Mouse (Mus musculus): ENCODE measurements around the gene Cryba2. TPM values are rescaled to one million over a fixed set of nuclear protein-coding genes. Genes with fewer than 3 reads are reported as not detected.

The Cryba2 gene
- total and polyA plus RNA-seq, 3 experiments: 0.30 to 0.55 TPM; not detected in 1

DNA sequence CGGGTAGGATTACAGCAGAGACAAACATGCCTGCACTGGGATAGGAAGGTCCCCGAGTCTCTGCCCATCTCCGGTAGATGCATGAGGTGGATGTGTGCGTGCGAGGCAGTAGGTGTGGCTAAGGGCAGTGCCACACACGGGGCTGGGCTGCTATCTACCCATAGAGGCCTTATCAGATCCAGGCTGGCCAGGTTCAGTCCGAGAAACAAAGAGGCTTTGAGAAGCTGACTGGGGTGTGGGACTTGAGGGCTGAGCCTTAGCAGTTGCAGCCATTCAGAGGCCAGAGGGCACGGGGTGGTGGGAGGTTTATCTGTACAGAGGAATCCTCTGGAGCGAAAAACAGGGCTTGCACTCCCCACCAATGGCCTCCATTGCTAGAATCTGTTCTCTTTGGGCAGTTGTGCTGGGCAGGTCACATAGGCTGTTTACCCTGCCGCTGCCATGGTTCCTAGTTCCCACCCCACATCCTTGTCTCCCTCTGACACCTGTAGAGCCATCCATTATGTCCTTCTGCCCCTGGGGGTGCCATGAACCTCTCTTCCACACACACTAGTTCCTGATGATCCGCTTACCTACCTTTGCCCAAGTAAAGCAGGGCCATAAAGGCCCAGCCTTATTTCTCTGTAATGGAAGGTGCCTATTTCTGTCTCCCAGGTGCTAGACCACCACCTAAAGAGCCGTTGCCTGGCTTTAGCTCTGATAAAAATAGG is 48.9 kb upstream of the Cryba2 start:
- peaks cover 92% of the 10 kb centered on the region for H3K27me3 ChIP-seq (replicated peaks)
- in situ Hi-C loops (cut with MboI; ENCODE audit: low pct_ligation_motif_present, low pct_unique_long_range_greater_than_20kb, low sequenced_read_pairs): loop anchor here (25.0 kb wide), 2 partner anchors 320 to 520 kb away; partner anchors contain the start of genes Asic4 and Ptprn
- H3K27ac ChIP-seq (ENCODE audit: insufficient read depth, low read depth): no peak overlapping the region
- H3K4me2 ChIP-seq (ENCODE audit: insufficient read depth, low read depth, poor library complexity, severe bottlenecking): no peak overlapping the region
- H3K79me2 ChIP-seq (replicated peaks; ENCODE audit: control insufficient read depth, extremely low read depth, insufficient read depth, poor library complexity, severe bottlenecking): no peaks in the 10 kb centered on the region
- no peaks in the 10 kb centered on the region for H3K9me3 ChIP-seq (replicated peaks; ENCODE audit: low read length)
- no peak overlapping the region for H3K4me3 ChIP-seq (replicated peaks in 1 of 3; ENCODE audit: low read depth in 2 of 3, low read length in 2 of 3, poor library complexity in 1 of 3)
- TF ChIP-seq CTCF (conservative IDR thresholded peaks at IDR 0.05 in 1 of 2, IDR thresholded peaks at IDR 0.05 in 1 of 2; ENCODE audit: low read depth in 2 of 2, low read length in 2 of 2): no peak
- TF ChIP-seq NRF1 (IDR thresholded peaks at IDR 0.05; ENCODE audit: low read depth, low read length): no peak
- TF ChIP-seq MAX (IDR thresholded peaks at IDR 0.05; ENCODE audit: low read length): no peak
- TF ChIP-seq ETS1 (conservative IDR thresholded peaks at IDR 0.05; ENCODE audit: low read depth, low read length): no peak
- TF ChIP-seq ZKSCAN1 (IDR thresholded peaks at IDR 0.05; ENCODE audit: borderline replicate concordance, low read depth, low read length): no peak
- no peak for TF ChIP-seq IRF4 (IDR thresholded peaks at IDR 0.05; ENCODE audit: low read depth, low read length)
- TF ChIP-seq CHD2 (IDR thresholded peaks at IDR 0.05; ENCODE audit: low read length): no peak
- TF ChIP-seq JUN (IDR thresholded peaks at IDR 0.05; ENCODE audit: insufficient read depth, low read depth, low read length): no peak
- dilution Hi-C loops (cut with MboI; ENCODE audit: extremely low pct_ligation_motif_present, extremely low pct_unique_long_range_greater_than_20kb, low sequenced_read_pairs): no loop called here
- no peaks in the 10 kb centered on the region for H3K4me1 ChIP-seq (ENCODE audit: control insufficient read depth in 1 of 2, insufficient read depth in 2 of 2)
- no peak overlapping the region for H3K9ac ChIP-seq (ENCODE audit: insufficient read depth, low read depth)
- no peaks in the 10 kb centered on the region for H3K36me3 ChIP-seq (replicated peaks in 1 of 2; ENCODE audit: control insufficient read depth in 1 of 2, insufficient read depth in 1 of 2, low read length in 1 of 2)
- no peak for DNase-seq (ENCODE audit: extremely low read depth)

DNA sequence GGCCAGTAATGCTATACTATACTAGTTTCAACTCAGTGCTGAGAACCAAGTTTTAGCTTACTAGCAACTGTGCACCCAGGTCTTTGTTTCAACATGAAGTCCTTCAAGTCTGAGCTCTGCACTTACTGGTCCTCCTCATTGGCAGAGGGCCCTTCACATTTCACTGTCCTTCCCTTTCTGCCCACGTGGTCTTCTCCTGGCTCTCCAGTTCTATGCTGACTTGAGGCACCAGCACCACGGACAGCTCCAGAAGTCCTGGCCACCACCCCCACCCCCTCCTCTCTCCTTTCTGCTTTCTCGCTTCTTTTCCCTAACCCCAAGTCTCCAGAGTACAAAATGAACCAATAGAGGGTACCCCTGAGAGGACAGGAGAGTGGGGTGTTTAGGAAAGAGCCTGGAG is 46.8 kb upstream of the Cryba2 start:
- H3K27me3 ChIP-seq (replicated peaks): peaks cover 89% of the 10 kb centered on the region
- H3K79me2 ChIP-seq (replicated peaks; ENCODE audit: control insufficient read depth, extremely low read depth, insufficient read depth, poor library complexity, severe bottlenecking): no peaks in the 10 kb centered on the region
- no peaks in the 10 kb centered on the region for H3K4me1 ChIP-seq (ENCODE audit: control insufficient read depth in 1 of 2, insufficient read depth in 2 of 2)
- in situ Hi-C loops (cut with MboI; ENCODE audit: low pct_ligation_motif_present, low pct_unique_long_range_greater_than_20kb, low sequenced_read_pairs): loop anchor here (25.0 kb wide), 2 partner anchors 323 to 523 kb away; partner anchors contain the start of genes Asic4 and Ptprn
- no peaks in the 10 kb centered on the region for H3K36me3 ChIP-seq (replicated peaks in 1 of 2; ENCODE audit: control insufficient read depth in 1 of 2, insufficient read depth in 1 of 2, low read length in 1 of 2)
- no peak overlapping the region for H3K4me2 ChIP-seq (ENCODE audit: insufficient read depth, low read depth, poor library complexity, severe bottlenecking)
- H3K9me3 ChIP-seq (replicated peaks; ENCODE audit: low read length): no peaks in the 10 kb centered on the region
- H3K9ac ChIP-seq (ENCODE audit: insufficient read depth, low read depth): no peak overlapping the region
- TF ChIP-seq ZKSCAN1 (IDR thresholded peaks at IDR 0.05; ENCODE audit: borderline replicate concordance, low read depth, low read length) (no peak), CHD2 (IDR thresholded peaks at IDR 0.05; ENCODE audit: low read length) (peak; percentile 12; the same call in 1 of the 2 replicates), MXI1 (IDR thresholded peaks at IDR 0.05; ENCODE audit: low read depth, low read length) (peak; percentile 50; the same call in 1 of the 2 replicates)
- dilution Hi-C loops (cut with MboI; ENCODE audit: extremely low pct_ligation_motif_present, extremely low pct_unique_long_range_greater_than_20kb, low sequenced_read_pairs): no loop called here
- no peak for DNase-seq (ENCODE audit: extremely low read depth)
- no peak overlapping the region for H3K27ac ChIP-seq (ENCODE audit: insufficient read depth, low read depth)
- no peak overlapping the region for H3K4me3 ChIP-seq (replicated peaks in 1 of 3; ENCODE audit: low read depth in 2 of 3, low read length in 2 of 3, poor library complexity in 1 of 3)

DNA sequence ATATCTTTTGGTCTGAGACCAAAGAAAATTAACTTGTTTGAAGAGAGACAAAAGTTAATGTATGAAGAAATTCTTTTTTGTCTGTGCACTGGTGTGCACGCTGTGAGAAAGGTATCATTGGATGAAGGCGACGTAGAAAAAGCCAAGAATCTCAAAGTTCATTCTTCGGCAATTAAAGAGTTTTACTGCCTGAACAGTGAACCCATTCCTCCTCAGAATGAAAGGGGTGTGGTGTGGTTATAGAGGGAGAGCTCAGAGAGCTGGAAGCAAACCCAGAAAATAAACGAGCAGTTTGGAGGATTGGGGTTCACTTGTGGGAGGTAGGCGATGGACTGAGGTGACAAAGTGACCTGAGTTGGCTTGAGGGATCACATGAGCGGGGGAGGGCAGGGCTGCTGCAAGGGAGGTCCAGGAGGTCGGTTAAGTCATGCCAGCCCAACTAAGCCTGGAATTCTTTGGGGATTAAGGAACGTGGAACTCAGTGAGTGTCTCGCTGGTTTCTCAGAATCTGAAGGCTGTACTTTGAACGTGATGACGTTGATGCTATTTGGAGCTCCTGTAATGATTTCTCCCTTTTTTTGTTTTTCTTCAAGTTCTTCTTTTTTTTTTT is 43.4 kb upstream of the Cryba2 start:
- no peak overlapping the region for H3K4me2 ChIP-seq (ENCODE audit: insufficient read depth, low read depth, poor library complexity, severe bottlenecking)
- TF ChIP-seq MXI1 (IDR thresholded peaks at IDR 0.05; ENCODE audit: low read depth, low read length) (no peak), ETS1 (conservative IDR thresholded peaks at IDR 0.05; ENCODE audit: low read depth, low read length) (no peak), CTCF (conservative IDR thresholded peaks at IDR 0.05 in 1 of 2, IDR thresholded peaks at IDR 0.05 in 1 of 2; ENCODE audit: low read depth in 2 of 2, low read length in 2 of 2) (no peak), USF1 (IDR thresholded peaks at IDR 0.05; ENCODE audit: low read depth, low read length) (no peak), SMC3 (IDR thresholded peaks at IDR 0.05; ENCODE audit: low read depth, low read length) (no peak), JUND (conservative IDR thresholded peaks at IDR 0.05; ENCODE audit: low read depth, low read length) (no peak), KAT2A (IDR thresholded peaks at IDR 0.05; ENCODE audit: insufficient replicate concordance, low read length) (no peak), MYC (IDR thresholded peaks at IDR 0.05; ENCODE audit: low read depth, low read length) (no peak), PAX5 (IDR thresholded peaks at IDR 0.05; ENCODE audit: low read length) (no peak), ZC3H11A (IDR thresholded peaks at IDR 0.05; ENCODE audit: low read depth, low read length) (no peak), NRF1 (IDR thresholded peaks at IDR 0.05; ENCODE audit: low read depth, low read length) (no peak), CHD1 (IDR thresholded peaks at IDR 0.05; ENCODE audit: low read depth, low read length) (no peak), ZKSCAN1 (IDR thresholded peaks at IDR 0.05; ENCODE audit: borderline replicate concordance, low read depth, low read length) (no peak), ZMIZ1 (IDR thresholded peaks at IDR 0.05; ENCODE audit: low read depth, low read length) (no peak), HCFC1 (IDR thresholded peaks at IDR 0.05; ENCODE audit: low read depth, low read length) (no peak), MAFK (IDR thresholded peaks at IDR 0.05; ENCODE audit: insufficient replicate concordance, low read length) (no peak), USF2 (conservative IDR thresholded peaks at IDR 0.05; ENCODE audit: low read depth, low read length) (no peak), ELF1 (IDR thresholded peaks at IDR 0.05; ENCODE audit: low read depth, low read length) (no peak)
- H3K9ac ChIP-seq (ENCODE audit: insufficient read depth, low read depth): no peak overlapping the region
- H3K79me2 ChIP-seq (replicated peaks; ENCODE audit: control insufficient read depth, extremely low read depth, insufficient read depth, poor library complexity, severe bottlenecking): no peaks in the 10 kb centered on the region
- DNase-seq (ENCODE audit: extremely low read depth): no peak
- no peaks in the 10 kb centered on the region for H3K9me3 ChIP-seq (replicated peaks; ENCODE audit: low read length)
- H3K27me3 ChIP-seq (replicated peaks): peaks cover 88% of the 10 kb centered on the region
- peaks cover 0 to 8% of the 10 kb centered on the region in 2 experiments; a peak in 2 of 4 replicates for H3K4me1 ChIP-seq (ENCODE audit: control insufficient read depth in 1 of 2, insufficient read depth in 2 of 2)
- no peak overlapping the region for H3K4me3 ChIP-seq (replicated peaks in 1 of 3; ENCODE audit: low read depth in 2 of 3, low read length in 2 of 3, poor library complexity in 1 of 3)
- in situ Hi-C loops (cut with MboI; ENCODE audit: low pct_ligation_motif_present, low pct_unique_long_range_greater_than_20kb, low sequenced_read_pairs) (loop anchor here (25.0 kb wide), 2 partner anchors 326 to 526 kb away; partner anchors contain the start of genes Asic4 and Ptprn), dilution Hi-C loops (cut with MboI; ENCODE audit: extremely low pct_ligation_motif_present, extremely low pct_unique_long_range_greater_than_20kb, low sequenced_read_pairs) (no loop called here)
- no peak overlapping the region for H3K27ac ChIP-seq (ENCODE audit: insufficient read depth, low read depth)
- no peaks in the 10 kb centered on the region for H3K36me3 ChIP-seq (replicated peaks in 1 of 2; ENCODE audit: control insufficient read depth in 1 of 2, insufficient read depth in 1 of 2, low read length in 1 of 2)
